Mouse (Mus musculus) MN1 (cell line): ENCODE measurements around the gene Pcyt1a.
"Not testable (repeated sequence)": the region's sequence is repeated elsewhere in the genome, so short reads cannot be mapped to it uniquely, and the experiment has no call there.

Experiments used
- DNase-seq: peaks from one replicate; pipeline ENCODE4 v3.0.0-alpha.2; 2016; ENCODE audit warnings: low spot score

Gene Pcyt1a

GRCm38 (mm10) chr16:32477315-32477714 is 46.6 kb downstream of the Pcyt1a start:
- DNase-seq: no peak

- no peak for DNase-seq
Observed at GRCm38 (mm10) chr16:32479415-32479814, 48.7 kb downstream of the Pcyt1a start.

- DNase-seq: no peak
Observed at GRCm38 (mm10) chr16:32484431-32484871, 53.7 kb downstream of the Pcyt1a start.

GRCm38 (mm10) chr16:32485209-32485608 is 54.5 kb downstream of the Pcyt1a start:
- no peak for DNase-seq

- DNase-seq: no peak
Observed at GRCm38 (mm10) chr16:32486046-32486445, 55.3 kb downstream of the Pcyt1a start.

- no peak for DNase-seq
Observed at GRCm38 (mm10) chr16:32487234-32488111, 56.8 kb downstream of the Pcyt1a start, which contains the start of gene Slc51a. Gene Slc51a, minus strand, starts transcription at chr16:32487879.

- no peak for DNase-seq
Observed at GRCm38 (mm10) chr16:32488939-32489338, 58.2 kb downstream of the Pcyt1a start.

GRCm38 (mm10) chr16:32494371-32494770 is 63.6 kb downstream of the Pcyt1a start:
- not testable (repeated sequence) for DNase-seq

- DNase-seq: no peak
Observed at GRCm38 (mm10) chr16:32495965-32496364, 65.2 kb downstream of the Pcyt1a start, which contains the start of gene Zdhhc19. Gene Zdhhc19, plus strand, starts transcription at chr16:32496265.

- no peak for DNase-seq
Observed at GRCm38 (mm10) chr16:32498996-32499395, 68.3 kb downstream of the Pcyt1a start.

- peak; percentile 88 for DNase-seq
Observed at GRCm38 (mm10) chr16:32499430-32500037, 68.8 kb downstream of the Pcyt1a start.

- DNase-seq: no peak
Observed at GRCm38 (mm10) chr16:32501459-32501858, 70.7 kb downstream of the Pcyt1a start.

GRCm38 (mm10) chr16:32502621-32503335 is 72.1 kb downstream of the Pcyt1a start:
- DNase-seq: no peak

- no peak for DNase-seq
Observed at GRCm38 (mm10) chr16:32503633-32504032, 72.9 kb downstream of the Pcyt1a start.

GRCm38 (mm10) chr16:32506298-32506697 is 75.6 kb downstream of the Pcyt1a start:
- DNase-seq: no peak

- no peak for DNase-seq
Observed at GRCm38 (mm10) chr16:32506868-32507267, 76.1 kb downstream of the Pcyt1a start.

- DNase-seq: peak; percentile 40
Observed at GRCm38 (mm10) chr16:32507407-32507806, 76.7 kb downstream of the Pcyt1a start.

GRCm38 (mm10) chr16:32508035-32508434 is 77.3 kb downstream of the Pcyt1a start:
- DNase-seq: no peak

GRCm38 (mm10) chr16:32508506-32509065 is 77.9 kb downstream of the Pcyt1a start:
- no peak for DNase-seq

GRCm38 (mm10) chr16:32509066-32509942 is 78.6 kb downstream of the Pcyt1a start:
- peak; percentile 22 for DNase-seq
